Mouse (Mus musculus) forebrain, embryonic 14.5 days (tissue): ENCODE data around the gene Irx5. TPM values are rescaled to one million over a fixed set of nuclear protein-coding genes. Genes with fewer than 3 reads are reported as not detected.

Experiments
- ATAC-seq: fragments of 200-750 bp; cut with Nextera tagmentation; 2 replicates; pipeline ENCODE4 v1.8.0; 2017; ENCODE audit warnings: mild to moderate bottlenecking, moderate library complexity
- DNase-seq: peaks from one replicate; pipeline ENCODE4 v3.0.0-alpha.2; 2015; ENCODE audit warnings: low spot score
- H3K27ac ChIP-seq: fragments of 300-500 bp; sonication (generic); 2 replicates; pipeline ENCODE4 v1.5.1; 2014; ENCODE audit warnings: low read depth, mild to moderate bottlenecking, control low read depth, low read length, moderate library complexity
- H3K27me3 ChIP-seq: fragments of 300-500 bp; sonication (generic); replicated peaks from 2 replicates; pipeline ENCODE4 v1.6.1; 2014; ENCODE audit warnings: low read length, control low read depth, mixed read lengths; ENCODE audit not compliant: control insufficient read depth, insufficient read depth
- H3K36me3 ChIP-seq: fragments of 300-500 bp; sonication (generic); 2 replicates; pipeline ENCODE4 v1.6.1; 2014; ENCODE audit warnings: low read length, control low read depth; ENCODE audit not compliant: control insufficient read depth, insufficient read depth
- H3K4me1 ChIP-seq: fragments of 300-500 bp; sonication (generic); 2 replicates; pipeline ENCODE4 v1.6.1; 2014; ENCODE audit warnings: antibody characterized with exemption, low read length, control low read depth; ENCODE audit not compliant: control insufficient read depth, insufficient read depth
- H3K4me2 ChIP-seq: fragments of 300-500 bp; sonication (generic); 2 replicates; pipeline ENCODE4 v1.6.1; 2014; ENCODE audit warnings: mild to moderate bottlenecking, control low read depth, low read length
- H3K4me3 ChIP-seq: fragments of 300-500 bp; sonication (generic); 2 replicates; pipeline ENCODE4 v1.5.1; 2014; ENCODE audit warnings: low read depth, low read length, control low read depth
- H3K9ac ChIP-seq: fragments of 300-500 bp; sonication (generic); 2 replicates; pipeline ENCODE4 v1.6.1; 2014; ENCODE audit warnings: mild to moderate bottlenecking, low read length, control low read depth, moderate library complexity
- H3K9me3 ChIP-seq: fragments of 300-500 bp; sonication (generic); replicated peaks from 2 replicates; pipeline ENCODE4 v1.6.1; 2016; ENCODE audit warnings: low read length, control low read depth, mixed read lengths; ENCODE audit not compliant: control insufficient read depth
- WGBS: fragments of 180-500 bp; shearing (Covaris S2); extraction: QIAGEN DNeasy Blood & Tissue Kit; methylation state at CpG from one replicate; pipeline ENCODE4 v1.1.7; 2014; 5-methylcytosine and 5-hydroxymethylcytosine counted together
- polyA plus RNA-seq: library from polyadenylated mRNA; unstranded; fragments of >200 nt; fragmentation: Nextera tagmentation; extraction: Ambion mirVana; gene quantifications from 2 replicates; pipeline ENCODE4 v1.2.1, GENCODE M21; 2014

Gene Irx5
- polyA plus RNA-seq, 1 experiment from 2014 or later, result 1.3 TPM

DNA sequence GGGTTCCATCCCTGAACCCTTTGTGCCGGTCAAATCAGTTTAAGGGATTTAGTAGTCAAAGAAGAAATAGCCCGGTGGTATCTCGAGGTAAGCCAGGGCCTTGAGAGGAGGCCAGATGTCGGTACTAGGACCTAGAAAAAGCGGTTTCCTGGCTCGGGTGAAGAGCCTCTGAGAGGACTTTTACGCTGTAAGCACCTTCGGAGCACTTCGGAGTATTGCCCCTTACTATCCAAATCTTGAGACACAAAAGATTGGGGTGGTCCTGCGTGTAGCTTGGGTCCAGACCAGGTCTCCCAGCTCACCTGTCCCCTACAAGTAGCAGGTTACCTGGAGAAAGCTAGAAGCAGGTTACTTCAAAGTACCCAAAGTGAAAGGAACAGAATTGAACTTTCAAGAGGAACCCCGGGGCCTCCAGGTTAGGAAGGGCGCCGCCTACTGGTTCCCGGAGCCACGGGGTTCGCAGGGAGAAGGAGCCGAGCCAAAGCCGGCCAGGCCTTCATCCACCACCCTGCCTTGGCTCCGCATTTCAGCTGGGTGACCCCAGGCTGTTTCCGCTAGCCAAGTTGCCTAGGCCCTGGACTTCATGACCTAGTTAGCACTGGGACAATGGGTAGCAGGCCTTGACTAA lies 6.8 kb downstream of the Irx5 start:
- WGBS, result 2% methylated on average over 20 of the region's 20 CpGs
- Histone ChIP-seq H3K9me3 (no peaks in the 10 kb centered on the region), H3K4me2 (no peak overlapping the region), H3K9ac (no peak overlapping the region), H3K4me1 (peaks cover 2% of the 10 kb centered on the region), H3K27ac (no peak overlapping the region), H3K4me3 (no peak overlapping the region), H3K36me3 (no peaks in the 10 kb centered on the region), H3K27me3 (peaks cover 93% of the 10 kb centered on the region)
- ATAC-seq (no peak), DNase-seq (peak; percentile 46)

GRCm38 (mm10) chr8:92364776-92365240 lies 7.4 kb downstream of the Irx5 start:
- Histone ChIP-seq H3K4me1 (peaks cover 2% of the 10 kb centered on the region), H3K36me3 (no peaks in the 10 kb centered on the region), H3K9me3 (no peaks in the 10 kb centered on the region), H3K4me2 (no peak overlapping the region), H3K4me3 (no peak overlapping the region), H3K9ac (no peak overlapping the region), H3K27ac (no peak overlapping the region), H3K27me3 (peaks cover 88% of the 10 kb centered on the region)
- WGBS, result 10% methylated on average over 20 of the region's 20 CpGs
- DNase-seq (no peak), ATAC-seq (no peak)

GRCm38 (mm10) chr8:92365241-92365943 lies 8.0 kb downstream of the Irx5 start:
- 2% methylated on average over 36 of the region's 36 CpGs for WGBS
- no peak overlapping the region for H3K4me3 ChIP-seq
- no peaks in the 10 kb centered on the region for H3K9me3 ChIP-seq
- peak overlapping the region; percentile 12; the same call in 1 of the 2 replicates for H3K4me2 ChIP-seq
- peaks cover 2% of the 10 kb centered on the region for H3K4me1 ChIP-seq
- H3K9ac ChIP-seq, result no peak overlapping the region
- peaks cover 84% of the 10 kb centered on the region for H3K27me3 ChIP-seq
- H3K36me3 ChIP-seq, result no peaks in the 10 kb centered on the region
- ATAC-seq, result no peak
- peak; percentile 62 for DNase-seq
- H3K27ac ChIP-seq, result no peak overlapping the region

DNA sequence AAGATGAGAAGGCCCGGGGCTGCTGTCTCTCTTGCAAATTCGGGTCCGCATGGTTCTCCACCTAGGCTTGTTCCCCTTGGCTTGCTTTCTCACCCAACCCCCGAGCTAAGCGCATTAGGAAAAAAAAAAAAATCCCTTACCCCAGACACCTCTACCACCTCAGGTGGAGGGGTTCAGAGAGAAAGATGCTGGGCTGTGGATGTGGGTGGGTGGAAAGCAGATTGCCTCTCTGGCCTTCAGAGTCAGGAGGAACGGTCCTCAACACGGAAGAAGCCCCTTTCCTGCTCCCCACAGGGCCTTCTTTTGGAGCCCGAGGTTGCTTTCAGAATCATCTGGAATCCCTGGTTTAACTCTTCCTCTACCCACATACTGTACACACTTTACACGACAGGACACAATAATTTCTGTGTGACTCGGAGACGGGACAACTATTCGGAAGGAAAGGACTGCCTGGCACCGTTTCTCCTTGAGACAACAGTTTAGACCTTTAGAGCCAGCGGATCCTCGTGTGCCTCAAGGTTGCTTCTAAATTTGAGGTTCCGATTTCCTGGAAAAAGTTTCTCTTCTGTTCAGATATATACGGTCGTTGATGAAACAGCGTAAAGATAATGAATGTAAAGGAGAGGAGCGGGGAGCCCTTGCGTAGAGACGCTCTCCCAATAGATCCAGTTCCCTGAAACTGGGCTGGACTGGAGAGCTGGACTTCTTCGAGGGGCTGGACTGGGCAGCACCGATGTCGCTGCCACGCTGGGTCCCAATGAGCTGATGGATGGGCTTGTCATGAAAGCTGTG lies 8.7 kb downstream of the Irx5 start:
- DNase-seq (no peak), ATAC-seq (no peak)
- Histone ChIP-seq H3K4me1 (peaks cover 2% of the 10 kb centered on the region), H3K9ac (no peak overlapping the region), H3K27me3 (peaks cover 80% of the 10 kb centered on the region), H3K36me3 (no peaks in the 10 kb centered on the region), H3K4me3 (no peak overlapping the region), H3K9me3 (no peaks in the 10 kb centered on the region), H3K4me2 (peak overlapping the region; percentile 12; the same call in 1 of the 2 replicates), H3K27ac (no peak overlapping the region)
- 5% methylated on average over 26 of the region's 26 CpGs for WGBS

DNA sequence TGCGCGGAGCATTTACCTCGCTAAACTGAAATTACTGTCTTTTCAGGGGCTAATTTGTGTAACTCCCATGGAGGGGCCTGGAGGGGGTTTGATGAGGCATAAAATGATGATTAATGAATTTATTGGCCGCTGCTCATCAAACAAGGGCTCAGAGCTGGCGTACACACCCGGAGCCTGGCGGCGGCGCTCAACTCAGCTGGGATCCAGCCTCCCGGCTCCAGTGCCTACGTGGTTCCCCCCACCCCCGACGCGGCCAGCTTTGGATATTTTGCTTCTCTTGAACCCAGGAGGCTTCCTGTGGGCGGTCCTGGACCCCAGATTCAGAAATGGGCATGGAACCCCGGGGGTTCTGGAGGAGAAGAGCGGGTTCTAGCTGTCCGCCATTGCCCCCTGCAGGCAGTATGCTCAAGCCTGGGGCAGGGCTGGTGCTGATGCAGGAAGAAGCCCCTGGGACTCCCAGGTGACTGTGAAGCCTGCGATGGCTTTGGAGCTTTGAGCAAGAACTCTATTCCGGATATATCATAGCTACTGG lies 9.4 kb downstream of the Irx5 start:
- 2% methylated on average over 20 of the region's 20 CpGs for WGBS
- ATAC-seq, result peak; percentile 59
- no peaks in the 10 kb centered on the region for H3K36me3 ChIP-seq
- peak; percentile 48 for DNase-seq
- H3K4me2 ChIP-seq, result 0 out of 2 replicates have a peak overlapping the region, but pooled peaks have one; percentile 6
- peaks cover 74% of the 10 kb centered on the region for H3K27me3 ChIP-seq
- peaks cover 2% of the 10 kb centered on the region for H3K4me1 ChIP-seq
- H3K9me3 ChIP-seq, result no peaks in the 10 kb centered on the region
- no peak overlapping the region for H3K4me3 ChIP-seq
- no peak overlapping the region for H3K9ac ChIP-seq
- no peak overlapping the region for H3K27ac ChIP-seq

- peaks cover 9% of the 10 kb centered on the region; the same call in 1 of the 2 replicates for H3K27me3 ChIP-seq
- no peak overlapping the region for H3K4me2 ChIP-seq
- H3K4me3 ChIP-seq, result no peak overlapping the region
- peaks cover 4% of the 10 kb centered on the region; the same call in 1 of the 2 replicates for H3K4me1 ChIP-seq
- H3K27ac ChIP-seq, result no peak overlapping the region
- H3K9me3 ChIP-seq, result no peaks in the 10 kb centered on the region
- 13% methylated on average over 6 of the region's 6 CpGs for WGBS
- no peaks in the 10 kb centered on the region for H3K36me3 ChIP-seq
- ATAC-seq (no peak), DNase-seq (peak; percentile 36)
- no peak overlapping the region for H3K9ac ChIP-seq
Observed at GRCm38 (mm10) chr8:92379524-92379923, 22.1 kb downstream of the Irx5 start.

- no peak overlapping the region for H3K9ac ChIP-seq
- no peak for ATAC-seq
- H3K9me3 ChIP-seq, result no peaks in the 10 kb centered on the region
- 52% methylated on average over 2 of the region's 2 CpGs for WGBS
- H3K4me3 ChIP-seq, result no peak overlapping the region
- DNase-seq, result no peak
- 0 out of 2 replicates have a peak, but pooled peaks cover 3% of the 10 kb centered on the region for H3K27me3 ChIP-seq
- H3K4me2 ChIP-seq, result no peak overlapping the region
- H3K36me3 ChIP-seq, result no peaks in the 10 kb centered on the region
- peaks cover 4% of the 10 kb centered on the region; the same call in 1 of the 2 replicates for H3K4me1 ChIP-seq
- no peak overlapping the region for H3K27ac ChIP-seq
Observed at GRCm38 (mm10) chr8:92380571-92380970, 23.1 kb downstream of the Irx5 start.

DNA sequence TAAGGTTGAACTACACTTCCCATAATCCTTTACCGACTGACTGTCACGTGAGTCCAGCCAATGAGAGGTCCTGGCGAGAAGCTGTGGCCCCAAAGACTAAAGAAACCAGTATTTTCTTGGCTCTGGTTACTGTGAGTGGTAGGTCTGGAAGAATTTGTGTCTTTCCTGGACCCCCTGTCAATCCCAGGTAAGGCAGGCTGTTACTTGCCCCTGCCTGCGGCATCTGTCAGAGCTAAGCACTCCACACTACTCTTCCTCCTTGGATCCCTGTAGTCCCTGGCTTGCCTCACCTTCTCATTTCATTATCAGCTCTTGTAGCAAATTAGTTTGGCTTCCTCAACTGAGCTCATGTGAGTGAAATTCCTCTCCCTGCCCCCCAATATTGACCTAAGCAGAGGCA lies 30.5 kb downstream of the Irx5 start:
- H3K27ac ChIP-seq, result no peak overlapping the region
- no peak overlapping the region for H3K4me3 ChIP-seq
- ATAC-seq, result no peak
- H3K36me3 ChIP-seq, result no peaks in the 10 kb centered on the region
- WGBS, result 88% methylated on average over 4 of the region's 4 CpGs
- H3K4me2 ChIP-seq, result no peak overlapping the region
- H3K9me3 ChIP-seq, result no peaks in the 10 kb centered on the region
- no peaks in the 10 kb centered on the region for H3K27me3 ChIP-seq
- H3K9ac ChIP-seq, result no peak overlapping the region
- no peaks in the 10 kb centered on the region for H3K4me1 ChIP-seq
- no peak for DNase-seq
